Mouse (Mus musculus) limb, embryonic 12.5 days (tissue): ENCODE measurements around the gene Uvrag. TPM values are rescaled to one million over a fixed set of nuclear protein-coding genes. Genes with fewer than 3 reads are reported as not detected.

Experiments used
- ATAC-seq: fragments of 200-750 bp; cut with Nextera tagmentation; 2 replicates; pipeline ENCODE4 v1.8.0; 2017; ENCODE audit warnings: low read depth, moderate TSS enrichment; ENCODE audit not compliant: insufficient number of reproducible peaks, insufficient read depth, low FRiP score, low TSS enrichment
- H3K27ac ChIP-seq: fragments of 300-500 bp; sonication (generic); 2 replicates; pipeline ENCODE4 v1.5.1; 2016; ENCODE audit warnings: mild to moderate bottlenecking, moderate library complexity
- H3K27me3 ChIP-seq: fragments of 300-500 bp; sonication (generic); 2 replicates; pipeline ENCODE4 v1.6.1; 2016; ENCODE audit warnings: mild to moderate bottlenecking, moderate library complexity
- H3K36me3 ChIP-seq: fragments of 300-500 bp; sonication (generic); 2 replicates; pipeline ENCODE4 v1.6.1; 2016; ENCODE audit warnings: mild to moderate bottlenecking, moderate library complexity
- H3K4me1 ChIP-seq: fragments of 300-500 bp; sonication (generic); replicated peaks from 2 replicates; pipeline ENCODE4 v1.6.1; 2016
- H3K4me2 ChIP-seq: fragments of 300-500 bp; sonication (generic); 2 replicates; pipeline ENCODE4 v1.6.1; 2016; ENCODE audit warnings: mild to moderate bottlenecking, moderate library complexity
- H3K4me3 ChIP-seq: fragments of 300-500 bp; sonication (generic); replicated peaks from 2 replicates; pipeline ENCODE4 v1.5.1; 2016; ENCODE audit warnings: mild to moderate bottlenecking
- H3K9ac ChIP-seq: fragments of 300-500 bp; sonication (generic); replicated peaks from 2 replicates; pipeline ENCODE4 v1.6.1; 2016; ENCODE audit warnings: mild to moderate bottlenecking, moderate library complexity
- H3K9me3 ChIP-seq: fragments of 300-500 bp; sonication (generic); 2 replicates; pipeline ENCODE4 v1.6.1; 2016; ENCODE audit warnings: mild to moderate bottlenecking, moderate library complexity
- WGBS: fragments of 180-500 bp; shearing (Covaris S2); methylation state at CpG from one replicate; pipeline ENCODE4 v1.1.7; 2016; 5-methylcytosine and 5-hydroxymethylcytosine counted together
- polyA plus RNA-seq: library from polyadenylated mRNA; unstranded; fragments of >200 nt; fragmentation: Nextera tagmentation; extraction: Ambion mirVana; gene quantifications from 2 replicates; pipeline ENCODE4 v1.2.1, GENCODE M21; 2016

Gene Uvrag
- polyA plus RNA-seq, 1 experiment from 2014 or later = 17.4 TPM

DNA sequence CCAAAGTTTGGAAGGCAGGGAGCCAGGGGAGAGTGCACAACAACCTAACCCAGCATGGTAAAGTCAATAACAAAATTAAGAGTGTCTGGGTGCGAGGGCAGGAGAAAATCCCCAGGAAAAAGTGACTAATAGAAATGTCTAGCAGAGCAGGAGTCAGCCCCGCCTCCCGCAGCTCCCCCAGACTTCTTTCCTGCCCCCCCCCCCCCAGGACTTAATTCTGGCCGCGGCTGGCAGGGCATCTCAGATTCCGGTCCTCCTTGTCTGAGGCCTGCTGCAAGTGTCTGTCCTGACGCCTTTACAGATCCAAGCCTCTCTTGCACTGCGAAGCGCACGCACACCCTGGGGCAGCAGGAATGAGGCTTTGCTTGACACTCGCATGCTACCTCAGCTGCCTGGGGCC lies 182.8 kb downstream of the Uvrag start:
- 3% methylated on average over 11 of the region's 11 CpGs for WGBS
- peaks cover 12% of the 10 kb centered on the region for H3K27me3 ChIP-seq
- peak overlapping the region; percentile 37 for H3K4me2 ChIP-seq
- ATAC-seq = no peak
- H3K9me3 ChIP-seq = no peaks in the 10 kb centered on the region
- peaks cover 82% of the 10 kb centered on the region for H3K4me1 ChIP-seq
- no peaks in the 10 kb centered on the region for H3K36me3 ChIP-seq
- peak overlapping the region; percentile 85 for H3K27ac ChIP-seq
- H3K4me3 ChIP-seq = no peak overlapping the region
- no peak overlapping the region for H3K9ac ChIP-seq

DNA sequence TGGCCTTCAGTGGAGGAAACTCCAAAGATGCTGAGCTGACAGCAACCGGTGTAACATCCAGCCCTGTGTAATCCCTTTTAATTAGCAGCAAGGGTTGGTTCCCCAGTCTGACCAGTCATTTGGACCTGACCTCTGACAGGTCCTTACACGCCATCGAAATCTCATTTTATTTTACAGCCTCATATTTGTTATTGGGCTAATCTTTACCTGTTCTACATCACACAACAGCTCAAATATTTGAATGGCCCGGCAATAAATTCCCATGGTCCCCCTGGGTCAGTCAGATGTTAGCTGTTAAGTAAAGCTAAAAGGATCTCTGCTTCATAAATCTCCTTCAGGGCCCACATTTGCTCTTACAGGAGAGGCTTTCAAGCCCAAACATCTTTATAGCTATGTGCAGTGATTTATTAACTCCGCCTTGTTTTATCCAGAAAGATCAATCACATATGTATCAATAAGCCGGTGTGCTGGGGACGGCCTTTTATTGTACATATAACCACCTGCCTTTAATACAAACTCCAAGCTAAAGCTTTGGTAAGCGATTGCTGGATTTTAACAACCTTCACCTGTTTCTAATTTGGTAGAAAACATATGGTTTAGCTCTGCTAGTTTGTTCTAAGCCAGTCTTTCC lies 183.7 kb downstream of the Uvrag start:
- Histone ChIP-seq H3K36me3 (no peaks in the 10 kb centered on the region), H3K4me2 (0 out of 2 replicates have a peak overlapping the region, but pooled peaks have one; percentile 10), H3K4me1 (peaks cover 72% of the 10 kb centered on the region), H3K27ac (peak overlapping the region; percentile 66), H3K27me3 (peaks cover 10% of the 10 kb centered on the region), H3K9ac (no peak overlapping the region), H3K9me3 (no peaks in the 10 kb centered on the region), H3K4me3 (no peak overlapping the region)
- WGBS = 8% methylated on average over 8 of the region's 8 CpGs
- ATAC-seq = peak; percentile 83

DNA sequence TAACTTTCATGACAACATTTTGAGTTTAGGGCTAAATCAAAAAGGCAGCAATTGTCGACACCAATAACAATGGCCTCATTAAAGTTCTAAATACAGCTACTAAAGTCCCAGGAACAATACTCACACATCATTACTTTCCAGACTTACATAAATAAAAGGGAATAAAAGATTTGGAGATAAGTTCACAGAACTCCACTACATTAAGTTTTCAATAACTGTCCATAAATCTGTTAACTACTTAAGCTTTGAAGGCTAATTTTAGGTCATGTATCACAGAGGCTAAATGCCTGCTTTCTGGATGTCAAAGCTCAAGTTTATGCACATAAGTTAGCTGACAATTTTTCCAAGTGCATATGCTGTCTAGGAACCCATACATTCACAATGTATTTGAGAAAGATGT lies 184.3 kb downstream of the Uvrag start:
- H3K9me3 ChIP-seq = no peaks in the 10 kb centered on the region
- peaks cover 14% of the 10 kb centered on the region for H3K27me3 ChIP-seq
- 13% methylated on average over 1 of the region's 1 CpGs for WGBS
- peak overlapping the region; percentile 66; the same call in 1 of the 2 replicates for H3K27ac ChIP-seq
- no peaks in the 10 kb centered on the region for H3K36me3 ChIP-seq
- peaks cover 66% of the 10 kb centered on the region for H3K4me1 ChIP-seq
- no peak for ATAC-seq
- H3K4me3 ChIP-seq = no peak overlapping the region
- 0 out of 2 replicates have a peak overlapping the region, but pooled peaks have one; percentile 10 for H3K4me2 ChIP-seq
- no peak overlapping the region for H3K9ac ChIP-seq

DNA sequence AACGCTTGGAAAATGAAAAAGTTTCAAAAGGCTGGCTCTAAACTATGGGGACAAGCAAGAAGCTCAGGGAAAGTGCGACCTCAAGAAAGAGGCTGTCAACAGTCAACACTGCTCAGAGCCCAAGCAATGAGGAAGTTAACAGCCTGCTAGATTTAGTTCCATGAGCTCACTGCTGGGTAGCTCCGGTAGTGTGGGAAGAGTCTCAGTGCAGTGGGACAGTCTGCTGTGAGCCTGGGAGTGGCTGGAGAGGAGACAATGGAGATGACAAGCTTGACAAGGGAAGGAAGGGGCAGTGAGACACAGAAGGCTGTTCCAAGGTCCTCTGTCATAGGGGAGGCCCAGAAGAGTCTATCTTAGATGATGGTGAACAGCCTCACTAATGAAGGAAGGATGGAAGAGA lies 187.3 kb downstream of the Uvrag start:
- Histone ChIP-seq H3K27ac (no peak overlapping the region), H3K27me3 (peaks cover 17% of the 10 kb centered on the region), H3K9ac (no peak overlapping the region), H3K4me3 (no peak overlapping the region), H3K9me3 (no peaks in the 10 kb centered on the region), H3K36me3 (no peaks in the 10 kb centered on the region), H3K4me1 (peaks cover 61% of the 10 kb centered on the region), H3K4me2 (no peak overlapping the region)
- ATAC-seq = no peak
- WGBS = 78% methylated on average over 3 of the region's 3 CpGs

DNA sequence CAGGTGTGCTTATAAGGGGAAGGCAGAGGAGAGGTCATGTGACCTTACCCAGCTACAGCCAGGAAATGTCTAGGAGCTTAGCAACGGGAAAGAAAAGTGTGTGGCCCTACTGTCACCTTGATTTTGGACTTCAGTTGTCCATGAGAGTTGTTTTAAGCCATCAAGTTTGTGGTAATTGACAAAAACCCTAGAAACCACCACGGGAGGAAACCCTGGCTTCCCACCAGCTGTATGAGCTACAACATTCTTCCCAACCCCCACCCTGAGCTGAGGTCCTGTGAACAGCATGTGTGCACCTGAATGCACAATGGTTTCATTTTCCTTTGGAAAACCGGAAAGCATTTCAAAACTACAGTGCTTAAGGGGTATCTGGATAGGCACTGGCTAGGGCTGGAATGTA lies 196.0 kb downstream of the Uvrag start:
- Histone ChIP-seq H3K4me1 (peaks cover 42% of the 10 kb centered on the region), H3K9me3 (no peaks in the 10 kb centered on the region), H3K36me3 (no peaks in the 10 kb centered on the region), H3K4me2 (no peak overlapping the region), H3K4me3 (no peak overlapping the region), H3K27me3 (peaks cover 1% of the 10 kb centered on the region; the same call in 1 of the 2 replicates), H3K9ac (no peak overlapping the region), H3K27ac (0 out of 2 replicates have a peak overlapping the region, but pooled peaks have one; percentile 23)
- WGBS = 44% methylated on average over 3 of the region's 3 CpGs
- ATAC-seq = no peak

DNA sequence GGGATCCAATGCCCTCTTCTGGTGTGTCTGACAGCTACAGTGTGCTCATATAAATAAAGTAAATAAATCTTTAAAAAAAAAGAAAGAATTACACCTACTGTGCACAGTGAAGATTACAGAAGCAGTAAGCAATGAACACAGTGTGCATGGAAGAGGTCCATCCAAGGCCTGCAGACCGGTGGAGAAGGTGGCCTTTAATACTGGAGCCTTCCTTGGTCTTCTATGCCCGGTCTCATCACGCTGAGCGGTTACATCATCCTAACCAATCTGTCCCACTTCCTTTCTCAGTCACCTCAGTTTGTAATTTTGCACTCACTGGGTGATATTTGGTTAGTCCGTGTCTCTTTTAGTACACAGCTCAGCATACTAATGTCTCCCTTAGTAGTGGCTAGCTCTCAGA lies 197.3 kb downstream of the Uvrag start:
- Histone ChIP-seq H3K27ac (no peak overlapping the region), H3K4me3 (no peak overlapping the region), H3K4me1 (peaks cover 43% of the 10 kb centered on the region), H3K36me3 (no peaks in the 10 kb centered on the region), H3K9me3 (no peaks in the 10 kb centered on the region), H3K27me3 (no peaks in the 10 kb centered on the region), H3K9ac (no peak overlapping the region), H3K4me2 (no peak overlapping the region)
- no peak for ATAC-seq
- 93% methylated on average over 5 of the region's 5 CpGs for WGBS

DNA sequence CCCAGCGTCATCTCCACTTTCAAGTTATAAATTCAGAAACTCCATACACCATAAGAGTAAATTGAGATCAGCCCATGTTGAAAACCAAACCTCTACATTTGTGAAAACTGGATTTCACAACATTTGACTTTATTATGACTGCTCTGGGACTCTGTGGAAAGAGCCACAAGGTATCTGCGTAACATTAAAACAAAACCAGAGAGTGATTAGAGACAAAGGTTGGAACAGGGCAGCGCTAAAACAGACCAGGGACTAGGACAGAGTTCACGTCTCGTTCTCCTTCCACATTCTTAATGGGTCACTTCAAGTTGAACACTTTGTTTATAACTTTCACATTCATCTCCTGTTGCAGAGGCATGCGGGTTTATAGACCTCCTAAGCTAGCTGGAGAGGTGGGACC lies 198.2 kb downstream of the Uvrag start:
- peaks cover 50% of the 10 kb centered on the region for H3K4me1 ChIP-seq

DNA sequence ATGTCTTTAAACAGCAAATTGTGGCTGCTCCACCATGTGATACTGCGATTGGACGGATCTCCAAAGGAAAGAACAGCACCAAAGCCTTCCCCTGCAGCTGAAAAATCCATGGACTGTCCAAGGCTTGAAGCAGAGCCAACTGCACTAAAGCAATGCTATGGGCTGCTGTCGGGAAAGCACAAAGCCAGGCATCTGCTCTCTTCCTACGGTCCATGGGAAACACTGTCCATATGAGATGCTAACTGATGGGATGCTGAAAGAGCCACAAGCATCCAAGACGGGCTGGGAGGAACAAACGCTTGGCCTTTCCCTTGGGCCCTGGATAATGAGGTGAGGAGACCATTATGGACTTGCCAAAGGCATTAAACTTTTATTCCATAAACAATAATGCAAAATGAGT lies 201.7 kb downstream of the Uvrag start:
- H3K9ac ChIP-seq = no peak overlapping the region
- no peak overlapping the region for H3K4me3 ChIP-seq
- peaks cover 47% of the 10 kb centered on the region for H3K4me1 ChIP-seq
- no peaks in the 10 kb centered on the region for H3K36me3 ChIP-seq
- 0 out of 2 replicates have a peak, but pooled peaks cover 3% of the 10 kb centered on the region for H3K27me3 ChIP-seq
- no peak overlapping the region for H3K4me2 ChIP-seq
- no peaks in the 10 kb centered on the region for H3K9me3 ChIP-seq
- H3K27ac ChIP-seq = no peak overlapping the region
- ATAC-seq = no peak
- WGBS = 81% methylated on average over 6 of the region's 6 CpGs

More for the DNA sequence above, 198.2 kb downstream of the Uvrag start:
- H3K9me3 ChIP-seq = no peaks in the 10 kb centered on the region
- H3K4me2 ChIP-seq = no peak overlapping the region
- no peak overlapping the region for H3K4me3 ChIP-seq
- no peak for ATAC-seq
- H3K27ac ChIP-seq = 0 out of 2 replicates have a peak overlapping the region, but pooled peaks have one; percentile 31
- 54% methylated on average over 6 of the region's 6 CpGs for WGBS
- no peak overlapping the region for H3K9ac ChIP-seq
- H3K27me3 ChIP-seq = 0 out of 2 replicates have a peak, but pooled peaks cover 3% of the 10 kb centered on the region
- no peaks in the 10 kb centered on the region for H3K36me3 ChIP-seq

DNA sequence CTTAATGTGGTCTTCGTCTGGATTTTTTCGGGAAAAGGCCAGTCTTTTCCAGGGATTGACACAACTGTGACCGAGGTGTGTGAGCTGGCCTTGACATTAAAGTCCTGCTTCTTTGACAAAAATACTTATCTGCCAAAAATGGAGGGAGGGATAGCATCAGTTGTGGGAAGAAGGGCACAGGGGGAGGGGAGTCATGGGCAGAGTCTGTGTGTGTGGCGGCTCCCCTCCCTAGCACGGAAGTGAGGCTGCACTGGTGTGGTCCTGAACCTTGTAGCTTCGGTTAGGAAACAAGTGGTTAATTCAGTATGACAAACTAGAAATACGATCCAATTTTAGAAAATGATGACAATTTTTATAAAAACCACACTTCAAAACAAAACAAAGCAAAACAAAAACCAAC lies 202.3 kb downstream of the Uvrag start:
- 0 out of 2 replicates have a peak, but pooled peaks cover 3% of the 10 kb centered on the region for H3K27me3 ChIP-seq
- H3K4me3 ChIP-seq = no peak overlapping the region
- 85% methylated on average over 7 of the region's 7 CpGs for WGBS
- no peak for ATAC-seq
- no peak overlapping the region for H3K9ac ChIP-seq
- no peak overlapping the region for H3K4me2 ChIP-seq
- H3K36me3 ChIP-seq = no peaks in the 10 kb centered on the region
- peaks cover 45% of the 10 kb centered on the region for H3K4me1 ChIP-seq
- H3K27ac ChIP-seq = no peak overlapping the region
- no peaks in the 10 kb centered on the region for H3K9me3 ChIP-seq

DNA sequence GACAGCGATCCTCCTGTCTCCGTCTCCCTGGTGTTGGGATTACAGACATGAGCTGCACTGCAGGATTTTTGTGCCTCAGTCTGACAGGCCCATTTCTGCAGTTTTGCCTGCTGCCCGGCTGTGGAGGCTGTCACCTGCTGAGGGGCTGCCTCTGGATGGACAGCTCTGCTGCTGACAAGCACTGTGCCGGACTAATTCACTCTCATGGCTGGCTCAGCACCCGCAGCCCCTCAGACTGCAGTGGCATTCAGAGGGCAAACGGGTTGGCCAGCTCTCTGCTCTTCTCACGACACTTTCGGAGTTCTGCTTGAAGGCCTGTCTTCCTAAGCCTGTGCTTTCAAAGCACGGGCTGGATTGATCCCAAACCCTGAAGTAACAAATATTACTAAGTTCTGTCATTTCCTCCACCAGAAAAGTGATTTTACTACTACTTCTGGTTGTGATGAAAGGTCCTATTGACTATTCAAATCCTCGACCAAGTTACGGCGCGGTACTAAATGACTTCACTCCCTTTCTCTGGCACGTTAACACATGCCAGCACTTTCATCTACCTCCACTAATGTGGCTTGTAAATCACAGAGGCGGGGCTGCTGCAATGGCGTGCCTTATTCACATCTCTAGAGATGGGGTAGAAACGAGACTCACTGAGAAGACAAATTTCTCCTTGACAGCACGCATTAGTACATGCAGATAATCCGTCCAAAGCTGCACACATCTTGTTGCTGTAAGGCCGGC lies 203.7 kb downstream of the Uvrag start:
- Histone ChIP-seq H3K4me2 (peak overlapping the region; percentile 36), H3K9me3 (no peaks in the 10 kb centered on the region), H3K9ac (0 out of 2 replicates have a peak overlapping the region, but pooled peaks have one; percentile 31), H3K27ac (peak overlapping the region; percentile 77; the same call in 1 of the 2 replicates), H3K4me3 (no peak overlapping the region), H3K36me3 (no peaks in the 10 kb centered on the region), H3K4me1 (peaks cover 37% of the 10 kb centered on the region), H3K27me3 (0 out of 2 replicates have a peak, but pooled peaks cover 3% of the 10 kb centered on the region)
- peak; percentile 58; the same call in 1 of the 2 replicates for ATAC-seq
- 25% methylated on average over 20 of the region's 20 CpGs for WGBS

DNA sequence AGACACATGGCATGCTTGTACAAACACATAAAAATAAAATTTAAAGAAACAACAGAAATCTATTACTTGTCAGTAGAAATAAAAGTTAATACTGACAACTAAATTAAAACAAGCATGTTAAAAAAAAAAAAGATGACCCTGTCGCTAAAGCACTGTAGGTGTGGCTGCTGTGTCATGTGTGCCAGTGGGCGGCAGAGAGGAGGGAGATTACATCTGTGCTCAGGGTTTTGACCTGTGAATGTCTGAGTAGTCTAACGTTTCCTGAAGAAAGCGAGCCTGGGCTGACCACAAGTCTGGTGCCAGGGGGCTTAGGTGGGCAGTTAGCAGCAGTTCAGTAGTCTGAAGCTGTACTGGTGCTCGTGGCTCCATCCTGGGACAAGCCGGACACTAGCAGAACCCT lies 205.2 kb downstream of the Uvrag start:
- Histone ChIP-seq H3K27ac (no peak overlapping the region), H3K9ac (no peak overlapping the region), H3K9me3 (no peaks in the 10 kb centered on the region), H3K4me2 (no peak overlapping the region), H3K4me1 (peaks cover 37% of the 10 kb centered on the region), H3K36me3 (no peaks in the 10 kb centered on the region), H3K27me3 (0 out of 2 replicates have a peak, but pooled peaks cover 3% of the 10 kb centered on the region), H3K4me3 (no peak overlapping the region)
- no peak for ATAC-seq
- 79% methylated on average over 6 of the region's 6 CpGs for WGBS
